In the genomic region with DNA sequence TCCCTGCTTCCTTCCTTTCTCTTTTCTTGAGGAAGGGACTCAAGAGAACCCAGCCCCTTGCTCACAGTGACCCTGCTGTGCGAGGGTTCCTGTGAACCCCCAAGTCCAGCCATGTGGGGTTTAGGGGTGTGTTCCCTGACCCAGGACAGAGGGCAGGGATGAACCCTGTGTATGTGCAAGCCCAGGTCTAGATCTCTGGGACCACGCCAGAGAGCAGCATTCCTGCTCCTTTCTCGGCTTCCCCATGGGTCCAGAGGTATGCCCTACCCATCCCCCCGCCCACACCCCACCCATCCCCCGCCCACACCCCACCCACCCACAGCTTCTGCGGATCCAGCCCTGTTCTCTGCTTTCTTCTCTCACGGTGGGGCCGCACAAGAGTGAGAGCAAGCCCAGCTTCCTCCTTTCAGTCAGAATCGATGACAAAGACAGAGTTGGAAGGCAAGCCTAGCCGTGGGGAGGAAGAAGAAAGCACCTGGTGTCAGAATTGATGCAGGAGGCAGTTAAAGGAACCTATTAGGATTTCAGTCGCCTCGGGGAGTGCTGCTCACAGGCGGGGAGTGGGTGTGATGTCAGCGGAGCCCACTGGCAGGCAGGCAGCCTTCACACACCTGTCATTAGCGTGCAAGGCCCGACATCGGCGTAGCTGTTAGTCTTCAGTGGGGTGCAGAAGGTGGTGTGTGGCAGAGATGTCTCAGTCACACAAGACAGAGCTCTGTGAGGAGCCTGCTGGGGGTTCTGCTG, we compare ENCODE assay signal across 10 mouse cellular contexts. TPM values are rescaled to one million over a fixed set of nuclear protein-coding genes. Genes with fewer than 3 reads are reported as not detected.
DNase-seq lines count a peak whose midpoint lies in the region; ATAC-seq lines count a peak whose summit lies in the region.
"Had no signal": no experiment of that assay in that cellular context is flagged by ENCODE, and none has a peak within 500 bp of the region (broad histone marks: within the 10 kb centered on the region; RNA-seq: fewer than 3 reads in every experiment).

No protein-coding gene starts in this region.

- H3K27ac ChIP-seq in heart, embryonic 11.5 days (ENCODE audit: low read depth, low read length), result no peak overlapping the region
- H3K27ac ChIP-seq in hindbrain, embryonic 13.5 days, result peak overlapping the region; percentile 81
- H3K27ac ChIP-seq in neural tube, embryonic 13.5 days (replicated peaks), result peak overlapping the region; percentile 39
- H3K27ac ChIP-seq in liver, embryonic 11.5 days (ENCODE audit: low read depth, low read length), result no peak overlapping the region
- H3K27ac ChIP-seq: left cerebral cortex, adult 2 months had no signal

- 22% methylated on average over 18 of the region's 18 CpGs for whole genome bisulfite sequencing in heart, embryonic 11.5 days (ENCODE audit: insufficient replicate concordance)
- 16% methylated on average over 18 of the region's 18 CpGs for WGBS in hindbrain, embryonic 13.5 days
- WGBS in neural tube, embryonic 13.5 days, result 15% methylated on average over 18 of the region's 18 CpGs
- 19% methylated on average over 18 of the region's 18 CpGs for WGBS in liver, embryonic 11.5 days

- peaks cover 3% of the 10 kb centered on the region; the same call in 1 of the 2 replicates for H3K4me1 ChIP-seq in heart, embryonic 11.5 days (ENCODE audit: control insufficient read depth, insufficient read depth, low read length)
- peaks cover 44% of the 10 kb centered on the region for H3K4me1 ChIP-seq in hindbrain, embryonic 13.5 days (replicated peaks)
- peaks cover 46% of the 10 kb centered on the region for H3K4me1 ChIP-seq in neural tube, embryonic 13.5 days (replicated peaks)
- no peaks in the 10 kb centered on the region for H3K4me1 ChIP-seq in liver, embryonic 11.5 days (replicated peaks; ENCODE audit: control insufficient read depth, insufficient read depth, low read length)

- no peak overlapping the region; the same call in 1 of the 2 replicates for H3K4me2 ChIP-seq in heart, embryonic 11.5 days
- H3K4me2 ChIP-seq in hindbrain, embryonic 13.5 days, result peak overlapping the region; percentile 27; the same call in 1 of the 2 replicates
- peak overlapping the region; percentile 11; the same call in 1 of the 2 replicates for H3K4me2 ChIP-seq in neural tube, embryonic 13.5 days
- no peak overlapping the region for H3K4me2 ChIP-seq in liver, embryonic 11.5 days

- no peak for DNase-seq in heart, adult 11 months
- DNase-seq in WW6 (ENCODE audit: low read depth, low spot score), result peak; percentile 39
- no peak for DNase-seq in adrenal gland, postnatal 10 days
- no peak for DNase-seq in liver, embryonic 11.5 days (ENCODE audit: low spot score)
- DNase-seq in layer of hippocampus, postnatal 25 days (ENCODE audit: extremely low spot score in 1 of 2, low spot score in 1 of 2), result no peak
- DNase-seq: adrenal gland, postnatal 14 days had no signal

- H3K27me3 ChIP-seq in heart, embryonic 11.5 days (ENCODE audit: control insufficient read depth, insufficient read depth, low read length), result 0 out of 2 replicates have a peak, but pooled peaks cover 4% of the 10 kb centered on the region
- H3K27me3 ChIP-seq in hindbrain, embryonic 13.5 days, result no peaks in the 10 kb centered on the region
- no peaks in the 10 kb centered on the region; the same call in 1 of the 2 replicates for H3K27me3 ChIP-seq in neural tube, embryonic 13.5 days
- peaks cover 6% of the 10 kb centered on the region for H3K27me3 ChIP-seq in liver, embryonic 11.5 days (replicated peaks; ENCODE audit: control insufficient read depth, insufficient read depth, low read length)

- H3K36me3 ChIP-seq in heart, embryonic 11.5 days (ENCODE audit: control insufficient read depth, insufficient read depth, low read length), result no peaks in the 10 kb centered on the region
- no peaks in the 10 kb centered on the region for H3K36me3 ChIP-seq in hindbrain, embryonic 13.5 days
- H3K36me3 ChIP-seq in neural tube, embryonic 13.5 days, result no peaks in the 10 kb centered on the region
- no peaks in the 10 kb centered on the region for H3K36me3 ChIP-seq in liver, embryonic 11.5 days (ENCODE audit: control insufficient read depth, insufficient read depth, low read length)

- 0 out of 2 replicates have a peak overlapping the region, but pooled peaks have one; percentile 34 for H3K9ac ChIP-seq in heart, embryonic 11.5 days (ENCODE audit: low read depth, low read length)
- peak overlapping the region; percentile 59 for H3K9ac ChIP-seq in hindbrain, embryonic 13.5 days
- peak overlapping the region; percentile 34; the same call in 1 of the 2 replicates for H3K9ac ChIP-seq in neural tube, embryonic 13.5 days
- H3K9ac ChIP-seq in liver, embryonic 11.5 days (ENCODE audit: low read depth, low read length), result no peak overlapping the region

- H3K4me3 ChIP-seq in heart, embryonic 11.5 days (ENCODE audit: low read depth, low read length), result no peak overlapping the region
- H3K4me3 ChIP-seq in hindbrain, embryonic 13.5 days, result no peak overlapping the region
- no peak overlapping the region for H3K4me3 ChIP-seq in neural tube, embryonic 13.5 days
- no peak overlapping the region for H3K4me3 ChIP-seq in liver, embryonic 11.5 days (ENCODE audit: low read depth, low read length)
- H3K4me3 ChIP-seq: left cerebral cortex, adult 2 months had no signal

- no peaks in the 10 kb centered on the region for H3K9me3 ChIP-seq in heart, embryonic 11.5 days (replicated peaks; ENCODE audit: control insufficient read depth, low read length)
- no peaks in the 10 kb centered on the region for H3K9me3 ChIP-seq in hindbrain, embryonic 13.5 days
- H3K9me3 ChIP-seq in neural tube, embryonic 13.5 days, result no peaks in the 10 kb centered on the region
- no peaks in the 10 kb centered on the region for H3K9me3 ChIP-seq in liver, embryonic 11.5 days (ENCODE audit: control insufficient read depth, low read length)

- no peak for ATAC-seq in heart, embryonic 11.5 days (replicated peaks; ENCODE audit: insufficient number of reproducible peaks, low FRiP score, low TSS enrichment)
- ATAC-seq in hindbrain, embryonic 13.5 days (ENCODE audit: low FRiP score), result 0 out of 2 replicates have a peak, but pooled peaks have one; percentile 4
- peak; percentile 17; the same call in 1 of the 2 replicates for ATAC-seq in neural tube, embryonic 13.5 days (ENCODE audit: low read depth)
- ATAC-seq in liver, embryonic 11.5 days (replicated peaks; ENCODE audit: low FRiP score), result no peak

RNA-seq across cellular contexts. Expression of gene Gm11733, which starts 41.6 kb away (rescaled TPM):
- 0.13 TPM in 1 of 2 replicates, not detected in the other for polyA plus RNA-seq in heart, embryonic 11.5 days (2014; fragmentation: Nextera tagmentation; extraction: Ambion mirVana)
- polyA plus RNA-seq in hindbrain, embryonic 13.5 days (2015; fragmentation: Nextera tagmentation; extraction: Ambion mirVana), result not detected in 2 replicates
- polyA plus RNA-seq in neural tube, embryonic 13.5 days (2015; fragmentation: Nextera tagmentation; extraction: Ambion mirVana), result not detected in 2 replicates
- total RNA-seq in adrenal gland, postnatal 10 days (2021), result not detected
- polyA plus RNA-seq in liver, embryonic 11.5 days (2014; fragmentation: Nextera tagmentation; extraction: Ambion mirVana), result not detected in 2 replicates
- under 1 TPM; 0.12 to 0.26 TPM for total RNA-seq in layer of hippocampus, postnatal 25 days (2021)
- total RNA-seq: adrenal gland, postnatal 14 days had no signal

Comparison
In these comparisons a context has a peak if more than half of its experiments do, and no peak if none do; other contexts are left out.
1. ATAC-seq: peak in hindbrain, embryonic 13.5 days (single experiment) and neural tube, embryonic 13.5 days (single experiment); none in heart, embryonic 11.5 days (single experiment) and liver, embryonic 11.5 days (single experiment).
2. H3K27ac ChIP-seq: peak in hindbrain, embryonic 13.5 days (single experiment) and neural tube, embryonic 13.5 days (single experiment); none in heart, embryonic 11.5 days (single experiment) and liver, embryonic 11.5 days (single experiment).
3. H3K4me2 ChIP-seq: peak in hindbrain, embryonic 13.5 days (single experiment) and neural tube, embryonic 13.5 days (single experiment); none in heart, embryonic 11.5 days (single experiment) and liver, embryonic 11.5 days (single experiment).